Mouse (Mus musculus) macrophage (primary cell): ENCODE measurements at regions not wholly inside any gene's neighbourhood (a gene's known extent, or its start where the extent isn't known, plus 50 kb on each side); places are given as distances from the start of the nearest gene placed in this dataset.

ENCODE experiments used
- H3K27ac ChIP-seq: fragments of 350-480 bp; formaldehyde crosslinking; 2 replicates; pipeline ENCODE4 v1.9.0; 2021
- H3K36me3 ChIP-seq: fragments of 350-480 bp; formaldehyde crosslinking; 2 replicates; pipeline ENCODE4 v1.9.0; 2021; ENCODE audit errors: inconsistent target
- H3K4me3 ChIP-seq: fragments of 350-480 bp; formaldehyde crosslinking; 2 replicates; pipeline ENCODE4 v1.9.0; 2021; ENCODE audit errors: inconsistent target
- H3K79me2 ChIP-seq: fragments of 350-480 bp; formaldehyde crosslinking; 2 replicates; pipeline ENCODE4 v1.9.0; 2021; ENCODE audit errors: inconsistent target
- WGBS: methylation state at CpG from one replicate; pipeline ENCODE4 v1.1.7; 2026; ENCODE audit warnings: inconsistent platforms; ENCODE audit not compliant: missing documents; 5-methylcytosine and 5-hydroxymethylcytosine counted together

DNA sequence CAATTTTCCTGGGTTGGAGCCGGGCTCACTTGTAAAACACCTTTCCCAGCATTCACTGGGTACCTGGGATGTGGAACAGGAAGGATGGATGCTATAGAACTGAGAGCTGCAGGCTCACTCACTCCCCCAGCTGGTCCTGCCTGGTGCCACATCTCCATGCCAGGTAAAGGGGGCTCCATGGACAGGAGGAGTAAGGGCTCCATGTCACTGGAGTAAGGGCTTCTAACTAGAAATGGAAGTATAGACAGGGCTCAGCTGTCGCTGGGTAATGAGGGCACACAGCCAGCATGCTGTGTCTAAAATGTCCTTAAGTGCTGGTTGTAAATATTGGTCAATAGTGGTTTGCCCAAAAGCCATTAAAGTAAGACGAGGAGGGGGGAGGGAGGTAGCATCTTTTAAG lies 99.4 kb upstream of the Gpr12 start:
- Histone ChIP-seq H3K36me3 (no peaks in the 10 kb centered on the region), H3K27ac (no peak overlapping the region), H3K4me3 (no peak overlapping the region), H3K79me2 (no peaks in the 10 kb centered on the region)
- WGBS: 85% methylated on average over 3 of the region's 3 CpGs

DNA sequence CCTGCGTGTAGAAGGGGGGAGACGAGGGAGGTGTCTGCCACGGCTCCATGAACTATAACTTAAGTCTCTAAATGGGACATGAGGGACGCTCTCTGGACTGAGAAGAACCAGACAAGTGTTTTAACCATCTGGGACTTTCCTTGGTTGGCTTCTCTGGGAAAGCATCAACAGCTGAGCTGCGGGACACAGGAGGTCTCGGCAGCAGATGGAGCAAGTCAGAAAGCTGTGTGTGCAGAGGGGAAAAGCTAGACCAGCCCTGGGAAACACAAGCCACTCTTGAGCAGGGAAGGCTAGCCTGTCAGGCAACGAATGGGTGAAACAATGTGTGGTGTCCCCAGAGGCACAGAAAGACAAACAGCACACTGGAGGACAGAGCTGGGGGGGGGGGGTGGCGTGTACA lies 98.5 kb upstream of the Gpr12 start:
- no peak overlapping the region for H3K4me3 ChIP-seq
- H3K36me3 ChIP-seq: no peaks in the 10 kb centered on the region
- no peak overlapping the region for H3K27ac ChIP-seq
- WGBS: 92% methylated on average over 8 of the region's 8 CpGs
- no peaks in the 10 kb centered on the region for H3K79me2 ChIP-seq

DNA sequence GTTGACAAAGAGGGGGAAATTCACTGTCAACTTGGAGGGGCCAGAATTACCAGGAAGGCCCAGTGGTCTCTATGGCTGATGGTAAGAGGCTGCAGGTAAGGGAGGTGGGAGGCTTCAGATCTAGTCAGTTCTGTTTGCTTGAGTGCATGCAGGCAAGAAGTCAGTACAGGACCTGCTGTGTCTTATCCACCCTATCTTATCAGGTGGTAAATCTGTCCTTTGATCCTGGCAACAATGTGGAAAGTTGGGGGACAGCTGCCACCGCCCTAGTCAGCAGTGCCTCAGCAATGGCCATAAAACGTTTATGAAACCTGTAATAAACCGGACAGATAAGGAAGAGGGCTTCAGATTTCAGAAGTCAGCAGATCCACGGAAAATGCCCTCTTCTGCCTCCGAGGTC lies 97.9 kb upstream of the Gpr12 start:
- Histone ChIP-seq H3K79me2 (no peaks in the 10 kb centered on the region), H3K36me3 (no peaks in the 10 kb centered on the region), H3K4me3 (no peak overlapping the region), H3K27ac (no peak overlapping the region)
- 82% methylated on average over 5 of the region's 5 CpGs for WGBS

DNA sequence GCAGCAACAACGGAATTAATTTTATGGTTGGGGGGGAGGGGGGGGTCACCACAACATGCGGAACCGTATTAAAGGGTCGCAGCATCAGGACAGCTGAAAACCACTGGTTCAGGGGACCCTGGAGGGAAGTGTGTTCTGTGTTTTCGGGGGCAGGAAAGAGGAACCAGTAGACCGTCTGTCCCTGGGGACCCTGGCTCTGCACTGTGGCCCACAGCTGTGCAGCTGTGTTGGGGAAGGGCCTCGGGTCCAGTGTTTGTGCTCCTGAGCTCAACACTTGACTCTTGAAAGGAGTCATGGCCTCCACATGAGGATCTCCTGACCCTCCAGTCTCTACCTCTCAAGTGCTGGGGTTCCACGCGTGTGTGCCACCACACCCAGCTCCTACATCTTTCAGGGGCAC lies 96.5 kb upstream of the Gpr12 start:
- Histone ChIP-seq H3K4me3 (no peak overlapping the region), H3K27ac (no peak overlapping the region), H3K79me2 (no peaks in the 10 kb centered on the region), H3K36me3 (no peaks in the 10 kb centered on the region)
- 21% methylated on average over 9 of the region's 9 CpGs for WGBS

DNA sequence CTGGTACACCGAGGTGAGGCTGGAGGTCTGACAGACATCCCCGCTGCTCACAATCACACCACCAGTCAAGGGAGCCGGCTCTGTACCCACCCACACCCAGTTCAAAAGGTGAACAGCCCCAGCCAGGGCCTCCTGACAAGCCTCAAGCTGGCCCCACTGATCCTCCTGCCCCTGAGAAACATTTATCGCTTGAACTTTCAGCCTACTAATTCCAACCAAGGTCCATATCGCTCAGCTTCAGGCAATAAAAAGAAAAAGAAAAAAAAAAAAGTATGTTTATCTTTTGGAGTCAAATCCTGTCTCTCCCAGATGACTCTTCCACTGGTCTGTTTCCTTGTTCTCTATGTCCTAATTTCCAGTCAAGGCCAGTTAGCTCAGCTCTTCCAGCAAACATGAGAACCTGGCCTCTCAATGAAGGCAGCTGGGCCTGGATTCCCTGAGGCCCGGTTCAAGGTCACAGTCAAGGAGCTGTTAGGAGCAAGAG lies 94.2 kb upstream of the Gpr12 start:
- 96% methylated on average over 5 of the region's 6 CpGs for WGBS
- H3K79me2 ChIP-seq: no peaks in the 10 kb centered on the region
- H3K27ac ChIP-seq: no peak overlapping the region
- no peaks in the 10 kb centered on the region for H3K36me3 ChIP-seq
- no peak overlapping the region for H3K4me3 ChIP-seq

DNA sequence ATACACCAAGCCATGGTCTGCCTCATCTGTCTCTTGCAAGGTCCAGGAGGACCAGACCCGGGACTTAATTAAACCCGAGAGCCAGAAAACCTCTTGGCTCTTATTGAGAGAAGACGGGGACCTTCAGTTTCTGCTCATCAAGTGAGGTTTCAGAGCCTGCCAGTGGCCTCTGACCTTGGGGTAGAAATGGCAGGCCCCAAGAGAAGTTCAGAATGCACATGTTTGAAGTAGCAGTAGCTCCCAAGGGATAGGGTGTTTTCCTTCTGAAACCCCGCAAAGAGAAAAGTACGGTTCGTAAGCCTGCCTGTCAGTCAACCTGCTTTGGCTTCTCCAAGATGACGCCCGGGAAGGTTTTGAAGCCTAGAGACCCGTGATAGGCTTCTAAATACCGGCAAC lies 93.7 kb upstream of the Gpr12 start:
- Histone ChIP-seq H3K79me2 (no peaks in the 10 kb centered on the region), H3K36me3 (no peaks in the 10 kb centered on the region), H3K27ac (no peak overlapping the region), H3K4me3 (no peak overlapping the region)
- 97% methylated on average over 10 of the region's 10 CpGs for WGBS

DNA sequence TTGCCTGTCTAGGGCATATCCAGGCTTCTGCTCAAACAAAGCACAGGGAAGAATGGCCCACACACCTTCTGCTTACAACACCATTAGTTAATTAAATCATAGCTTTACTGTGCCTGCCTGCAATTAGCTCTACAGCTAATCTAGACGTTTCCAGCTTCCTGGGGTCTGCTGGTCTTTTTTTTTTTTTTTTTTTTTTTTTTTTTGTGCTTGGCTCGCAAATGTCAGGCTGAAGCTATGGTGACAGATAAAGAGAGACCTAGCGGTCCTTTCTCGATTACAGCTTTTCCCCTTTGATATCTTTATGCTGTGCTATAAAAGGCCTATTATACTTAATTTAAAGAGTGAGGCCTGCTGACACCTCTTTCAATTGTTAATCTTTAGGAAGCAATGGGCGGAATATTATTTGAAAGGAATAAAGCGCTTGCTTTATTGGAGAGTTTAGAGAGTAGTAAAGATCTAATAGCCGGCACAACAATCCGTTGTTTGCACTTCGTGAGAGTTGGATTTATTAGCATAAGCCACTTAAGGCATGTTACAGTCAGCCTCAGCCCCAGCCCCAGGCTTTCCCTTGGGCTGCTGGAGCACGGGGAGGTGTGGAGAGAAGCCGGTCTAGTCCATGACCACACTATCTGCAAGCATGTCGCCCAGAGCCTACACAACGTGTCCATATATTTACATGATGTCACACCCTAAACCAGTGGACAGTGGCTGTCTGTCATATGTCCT lies 93.2 kb upstream of the Gpr12 start:
- Histone ChIP-seq H3K4me3 (no peak overlapping the region), H3K27ac (no peak overlapping the region), H3K79me2 (no peaks in the 10 kb centered on the region), H3K36me3 (no peaks in the 10 kb centered on the region)
- 94% methylated on average over 11 of the region's 13 CpGs for WGBS

DNA sequence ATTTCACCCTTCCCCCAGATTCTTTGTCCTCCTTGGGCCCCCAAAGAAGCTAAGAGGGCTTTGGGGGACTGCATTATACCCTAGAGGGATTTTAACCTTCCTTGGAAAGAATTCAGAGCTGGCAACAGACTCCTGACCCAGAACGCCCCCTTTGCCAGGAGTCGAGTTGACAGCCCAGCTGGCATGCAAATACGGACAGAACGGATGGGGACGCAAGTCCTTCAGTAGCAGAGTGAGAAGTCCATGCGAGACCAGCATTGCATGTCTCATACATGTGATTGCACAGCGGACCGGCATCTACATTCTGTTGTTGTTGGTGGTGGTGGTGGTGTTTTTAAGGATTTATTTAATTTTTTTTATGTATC lies 92.1 kb upstream of the Gpr12 start:
- Histone ChIP-seq H3K27ac (peak overlapping the region; percentile 34; the same call in 1 of the 2 replicates), H3K36me3 (no peaks in the 10 kb centered on the region), H3K4me3 (no peak overlapping the region), H3K79me2 (no peaks in the 10 kb centered on the region)
- WGBS: 95% methylated on average over 8 of the region's 8 CpGs

DNA sequence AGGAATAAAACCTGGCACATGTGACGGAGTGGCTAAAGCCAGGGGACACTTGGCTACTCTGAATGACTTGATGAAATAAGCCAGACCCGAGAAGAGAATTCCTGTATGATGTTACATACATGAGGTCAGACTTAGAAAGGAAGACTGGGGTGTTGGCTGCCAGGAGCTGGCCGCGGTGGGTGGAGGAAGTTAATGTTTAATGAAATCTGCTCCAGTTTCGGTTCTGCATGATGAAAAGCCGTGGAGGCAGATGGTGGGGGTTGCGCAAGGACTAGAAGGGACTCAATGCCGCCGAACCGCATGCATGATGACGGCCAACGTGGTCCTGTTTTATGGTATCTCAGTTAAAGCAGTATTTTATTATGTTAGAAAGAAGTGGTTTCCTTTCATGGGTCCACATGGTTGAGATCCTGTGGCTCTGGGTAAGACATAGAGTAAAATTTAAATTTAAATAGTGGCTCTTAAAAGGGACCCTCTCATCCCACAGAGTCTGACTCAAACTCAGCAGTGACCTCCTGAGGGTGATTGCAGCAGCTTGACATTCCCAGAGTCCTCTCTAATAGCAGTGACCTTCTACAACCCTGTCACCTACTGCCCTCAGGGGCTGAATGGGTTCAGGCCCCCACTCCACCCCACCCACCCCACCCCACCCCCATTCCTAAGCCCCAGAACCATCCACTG lies 91.6 kb upstream of the Gpr12 start:
- 2% methylated on average over 12 of the region's 12 CpGs for WGBS
- Histone ChIP-seq H3K79me2 (no peaks in the 10 kb centered on the region), H3K27ac (peak overlapping the region; percentile 34), H3K4me3 (no peak overlapping the region), H3K36me3 (no peaks in the 10 kb centered on the region)

DNA sequence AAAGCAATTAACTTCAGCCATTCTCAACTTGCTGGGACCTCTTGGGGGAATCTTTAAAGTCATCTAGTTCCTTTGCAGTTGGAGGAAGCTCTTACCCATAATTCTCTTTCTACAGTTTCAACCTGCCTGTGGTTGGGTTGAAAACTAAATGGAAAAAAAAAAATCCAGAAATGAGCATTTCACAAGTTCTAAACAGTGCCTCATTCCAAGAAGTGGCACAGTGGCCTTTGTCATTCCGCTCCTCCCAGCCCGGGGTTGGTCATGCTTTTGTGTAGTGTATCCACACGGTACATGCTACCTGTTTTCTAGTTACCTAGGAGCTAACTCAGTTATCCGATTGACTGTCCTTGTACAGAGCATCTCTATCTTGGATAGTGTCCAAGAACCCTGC lies 90.8 kb upstream of the Gpr12 start:
- H3K27ac ChIP-seq: peak overlapping the region; percentile 33
- H3K4me3 ChIP-seq: no peak overlapping the region
- H3K79me2 ChIP-seq: no peaks in the 10 kb centered on the region
- H3K36me3 ChIP-seq: no peaks in the 10 kb centered on the region
- 59% methylated on average over 4 of the region's 4 CpGs for WGBS

DNA sequence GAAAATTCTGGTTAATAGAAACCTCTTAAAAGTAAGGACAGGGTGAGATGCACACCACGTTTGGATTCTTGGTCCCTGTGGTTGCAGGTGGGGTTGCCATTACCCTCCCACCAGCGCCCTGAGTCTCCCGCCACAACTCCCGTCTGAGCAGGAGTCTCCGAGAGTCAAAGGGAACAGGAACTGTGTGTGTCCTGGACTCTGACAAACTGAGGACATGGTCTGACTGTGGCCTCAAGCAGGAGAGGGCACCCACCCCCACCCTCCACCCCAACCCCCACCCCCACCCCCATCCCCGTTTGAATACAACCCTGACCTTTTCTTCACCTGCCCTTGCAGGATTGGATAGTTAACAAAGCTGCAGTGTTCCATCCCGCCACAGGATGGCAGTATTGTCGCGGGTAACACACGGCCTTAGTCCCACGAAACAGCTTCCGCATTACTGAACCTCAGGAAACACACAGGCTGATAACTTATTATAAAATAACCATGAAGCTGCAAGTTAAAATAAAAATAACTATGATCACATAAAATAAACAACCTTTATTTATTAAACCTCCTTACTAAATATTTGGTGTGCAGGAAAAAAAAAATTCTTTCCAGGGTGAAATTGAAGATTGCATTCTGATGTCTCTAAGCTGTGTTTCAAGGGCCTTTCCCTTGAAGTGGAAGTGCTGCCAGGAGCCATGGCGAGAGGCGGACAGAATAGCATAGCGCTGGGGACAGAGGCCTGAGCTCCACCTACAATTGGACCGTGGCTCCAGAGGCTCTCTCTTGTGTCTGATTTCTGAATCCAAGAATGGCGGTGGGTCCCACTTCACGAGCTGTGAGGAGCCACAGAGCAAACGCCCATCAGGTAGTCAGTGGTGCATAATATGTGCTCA lies 90.2 kb upstream of the Gpr12 start:
- Histone ChIP-seq H3K27ac (peak overlapping the region; percentile 33), H3K4me3 (no peak overlapping the region), H3K79me2 (no peaks in the 10 kb centered on the region), H3K36me3 (no peaks in the 10 kb centered on the region)
- WGBS: 29% methylated on average over 18 of the region's 19 CpGs

DNA sequence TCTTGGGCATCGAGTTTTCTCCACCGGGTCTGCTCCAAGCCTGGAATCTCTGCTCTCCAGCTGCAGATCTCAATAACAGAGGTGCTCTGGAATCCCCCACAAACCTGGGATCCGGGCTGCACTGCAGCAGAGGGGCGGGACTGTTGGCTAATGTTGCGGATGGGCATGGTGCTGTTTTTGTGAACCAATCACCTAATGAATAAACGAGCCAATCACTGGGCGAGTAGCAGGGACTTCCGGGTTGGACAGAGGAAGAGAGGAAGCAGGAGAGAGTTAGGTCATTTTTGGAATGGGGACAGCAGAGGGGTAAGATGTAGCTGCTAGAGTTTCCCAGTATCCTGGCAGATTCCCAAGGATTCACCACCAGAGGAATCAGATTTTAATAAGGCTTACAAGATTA lies 76.7 kb upstream of the Gpr12 start:
- H3K79me2 ChIP-seq: no peaks in the 10 kb centered on the region
- H3K27ac ChIP-seq: no peak overlapping the region
- WGBS: 89% methylated on average over 8 of the region's 8 CpGs
- H3K4me3 ChIP-seq: no peak overlapping the region
- H3K36me3 ChIP-seq: no peaks in the 10 kb centered on the region

DNA sequence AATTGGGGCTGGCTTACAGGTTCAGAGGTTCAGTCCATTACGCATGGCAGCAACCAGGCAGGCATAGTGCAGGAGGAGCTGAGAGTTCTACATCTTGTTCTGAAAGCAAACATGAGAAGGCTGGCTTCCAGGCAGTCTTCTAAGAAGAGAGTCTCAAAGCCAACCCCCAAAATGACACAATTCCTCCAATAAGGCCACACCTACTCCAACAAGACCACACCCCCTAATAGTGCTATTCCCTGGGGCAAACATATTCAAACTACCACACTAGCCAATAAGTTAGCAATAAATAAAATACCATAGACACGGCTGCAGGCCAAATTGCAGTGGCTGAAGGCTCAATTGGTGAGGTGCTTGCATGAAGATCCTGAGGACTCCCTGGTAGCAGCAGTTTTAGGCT lies 72.2 kb upstream of the Gpr12 start:
- Histone ChIP-seq H3K79me2 (no peaks in the 10 kb centered on the region), H3K4me3 (no peak overlapping the region), H3K27ac (no peak overlapping the region), H3K36me3 (no peaks in the 10 kb centered on the region)
- 100% methylated on average over 2 of the region's 2 CpGs for WGBS

DNA sequence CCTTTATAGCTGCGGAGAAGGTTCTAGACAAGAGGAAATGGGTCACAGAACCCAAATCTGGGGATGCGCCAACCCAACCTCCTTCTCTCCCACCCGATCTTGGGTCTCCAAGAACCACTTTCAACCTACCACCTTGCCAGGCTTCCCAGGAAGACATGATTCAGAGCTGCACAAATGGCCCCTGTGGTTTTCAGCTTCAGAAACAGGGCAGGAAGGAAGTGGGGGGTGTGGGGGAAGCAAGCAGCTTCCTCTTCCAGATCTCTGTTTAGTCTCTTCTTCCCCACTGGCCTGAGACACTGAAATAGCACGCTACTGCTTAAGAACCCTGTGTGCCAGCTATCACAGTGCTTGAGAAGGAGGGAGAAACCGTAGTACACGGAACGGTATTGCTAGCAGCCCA lies 70.4 kb upstream of the Gpr12 start:
- H3K36me3 ChIP-seq: no peaks in the 10 kb centered on the region
- H3K27ac ChIP-seq: peak overlapping the region; percentile 95
- no peaks in the 10 kb centered on the region for H3K79me2 ChIP-seq
- H3K4me3 ChIP-seq: peak overlapping the region; percentile 28
- WGBS: 15% methylated on average over 7 of the region's 7 CpGs
